Mouse (Mus musculus) frontal cortex, postnatal 36 days (tissue): ENCODE data around the gene Srr.
A peak's percentile ranks its signal among the peaks of the same experiment; 100 is the strongest.

Experiments
- DNase-seq, 2 experiments: peaks; one replicate each; pipeline ENCODE4 v3.0.0; 2022; ENCODE audit warnings: low spot score in 2 of 2

Srr gene

DNA sequence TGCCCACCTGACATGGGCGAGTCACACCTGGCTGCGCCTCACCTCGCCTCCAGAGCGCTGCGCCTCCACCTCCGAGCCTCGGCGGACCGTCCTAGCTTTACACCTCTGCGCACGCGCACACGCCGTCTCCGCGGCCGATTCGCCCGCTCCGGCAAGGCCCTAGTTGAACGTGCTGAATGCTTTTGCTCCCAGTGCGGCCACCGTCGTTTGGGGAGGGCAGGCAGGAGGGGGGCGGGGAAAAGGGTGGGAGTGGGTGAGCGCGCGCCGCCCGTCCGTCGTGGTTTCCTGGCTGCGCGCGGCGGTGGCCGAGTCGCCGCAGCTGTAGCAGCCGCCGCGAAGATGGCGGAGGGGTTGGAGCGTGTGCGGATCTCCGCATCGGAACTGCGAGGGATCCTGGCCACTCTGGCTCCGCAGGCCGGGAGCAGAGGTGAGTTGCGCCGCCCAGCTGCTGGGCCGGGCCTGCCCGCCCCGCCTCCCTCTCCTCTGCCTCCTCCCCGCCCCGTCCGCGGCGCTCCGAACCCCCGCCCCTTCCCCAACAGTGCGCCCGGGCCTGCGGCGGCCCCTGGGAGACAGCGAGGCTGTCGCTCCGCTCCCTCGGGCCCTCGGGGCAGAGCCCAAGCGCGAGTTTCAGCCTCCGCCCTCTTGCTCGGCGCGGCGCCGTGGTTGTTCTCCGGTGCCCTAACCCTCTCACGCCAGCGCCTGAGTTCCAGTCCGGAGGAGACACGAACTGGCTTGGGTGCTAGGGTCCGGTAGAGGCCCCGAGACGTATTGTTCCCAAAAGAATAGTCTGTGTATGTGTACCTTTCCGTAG lies at the start of gene Srr, which contains the start of gene Smg6:
Gene Srr, minus strand, starts transcription at position 372 of the 811 bp plus-strand sequence.
Gene Smg6, plus strand, starts transcription at position 247 of the 811 bp plus-strand sequence.
- peak; percentile 90 to 91 for DNase-seq

GRCm38 (mm10) chr11:74974615-74975014 lies 48.9 kb upstream of the Srr start:
- no peak for DNase-seq

DNA sequence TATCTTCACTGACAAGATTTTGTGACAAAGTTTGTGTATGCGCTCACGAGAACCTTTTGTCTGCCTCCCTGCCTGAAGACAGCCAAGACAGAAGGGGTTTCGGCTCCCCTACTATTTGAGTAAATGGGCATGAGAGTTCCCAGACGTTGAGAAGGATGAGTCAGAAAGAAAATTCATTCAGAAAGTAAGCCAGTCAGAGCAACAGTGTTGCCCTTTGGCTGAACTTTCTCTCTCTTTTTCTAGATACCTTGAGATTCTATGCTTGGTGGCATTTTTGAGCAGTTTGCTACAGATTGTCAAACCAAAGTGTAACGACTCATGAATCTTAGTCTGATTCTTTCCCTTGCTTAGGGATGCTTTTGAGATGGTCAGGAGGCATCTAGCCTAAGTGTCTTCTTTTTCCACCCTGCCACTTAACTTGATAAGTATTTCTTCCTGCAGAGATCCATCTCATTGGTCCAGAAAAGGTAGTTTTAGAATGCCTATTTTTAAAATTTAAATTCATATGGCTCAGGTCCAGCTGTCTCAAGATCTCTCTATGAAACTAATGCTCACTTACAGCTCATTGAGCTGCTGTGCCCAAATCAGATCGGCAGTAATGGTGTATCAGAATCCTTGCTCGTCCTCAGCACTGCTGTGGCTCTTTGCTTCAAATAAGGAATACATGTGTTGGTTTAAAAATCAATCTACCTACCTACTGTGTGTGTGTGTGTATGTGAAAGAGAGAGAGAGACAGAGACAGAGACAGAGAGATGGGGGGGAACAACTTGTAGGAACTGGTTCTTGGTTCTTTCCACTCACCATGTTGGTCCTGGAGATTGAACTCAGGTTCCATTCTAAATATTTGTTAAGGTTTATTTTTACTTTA lies 47.8 kb upstream of the Srr start:
- no peak for DNase-seq

- DNase-seq: no peak
These were observed 39.8 kb upstream of the Srr start for GRCm38 (mm10) chr11:74965516-74965915.

- peak in 1 of 2 experiments; percentile 7 for DNase-seq
These were observed 37.2 kb upstream of the Srr start for GRCm38 (mm10) chr11:74962846-74963407.

- no peak for DNase-seq
These were observed 36.2 kb upstream of the Srr start for GRCm38 (mm10) chr11:74961953-74962352.

GRCm38 (mm10) chr11:74960031-74960551 lies 34.3 kb upstream of the Srr start:
- DNase-seq: no peak

GRCm38 (mm10) chr11:74959501-74959900 lies 33.8 kb upstream of the Srr start:
- no peak for DNase-seq

DNA sequence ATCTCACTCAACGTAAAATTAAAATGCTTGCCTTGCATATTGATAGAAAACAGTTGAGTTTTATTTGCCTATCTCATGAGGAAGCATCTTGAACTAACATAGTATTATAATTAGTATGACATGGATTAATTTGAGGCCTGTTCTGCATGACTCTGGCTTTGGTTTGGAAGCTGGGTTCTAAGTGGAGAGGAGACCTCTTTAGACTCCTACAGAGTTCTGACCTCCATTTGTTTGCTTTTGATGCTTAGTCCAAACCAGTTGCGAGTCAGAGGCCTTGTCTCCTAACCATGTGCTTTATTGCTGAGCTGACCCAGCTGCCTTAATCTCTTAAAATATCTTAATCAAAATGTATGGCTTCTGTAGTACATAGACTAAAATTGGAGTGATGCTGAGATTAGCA lies 31.9 kb upstream of the Srr start:
- DNase-seq: no peak

- no peak for DNase-seq
These were observed 30.3 kb upstream of the Srr start for GRCm38 (mm10) chr11:74956006-74956405.

DNA sequence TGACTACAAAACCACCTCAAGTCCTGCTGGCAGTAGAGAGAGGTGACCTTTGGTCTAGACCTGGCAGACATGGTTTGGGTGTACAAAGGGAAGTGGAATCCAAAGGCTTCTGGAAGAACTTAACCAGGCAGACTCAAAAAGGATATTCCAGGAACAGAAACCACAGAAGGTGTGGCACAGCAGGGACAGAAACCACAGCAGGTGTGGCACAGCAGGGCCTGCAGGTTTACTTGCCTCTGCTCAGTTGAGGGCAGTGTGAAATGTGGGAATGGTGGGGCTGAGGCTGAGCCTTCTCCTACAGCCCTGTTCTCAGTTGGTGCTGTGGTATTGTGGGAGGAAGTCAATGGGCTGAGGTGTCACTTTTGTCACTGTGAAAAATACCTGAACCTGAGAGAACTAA lies 29.2 kb upstream of the Srr start:
- no peak for DNase-seq

DNA sequence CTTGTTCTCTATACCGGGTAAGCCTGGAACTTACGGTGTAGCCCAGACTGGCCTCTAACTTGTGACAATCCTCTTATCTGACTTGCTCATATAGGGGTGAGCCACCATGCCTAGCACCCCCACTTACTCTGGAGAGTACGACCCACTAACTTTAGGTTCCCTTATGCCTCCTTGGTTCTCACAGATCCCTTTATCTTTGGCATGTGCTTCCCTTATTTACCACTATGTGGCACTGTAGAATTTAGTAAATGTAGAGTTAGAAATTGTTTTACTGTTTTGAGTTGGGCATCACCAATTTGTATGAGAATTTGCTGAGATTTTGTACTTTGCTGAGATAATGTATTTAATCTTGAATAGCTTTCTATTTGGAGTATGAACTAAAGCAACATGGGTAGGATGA lies 20.6 kb upstream of the Srr start:
- peak in 1 of 2 experiments; percentile 25 for DNase-seq

DNA sequence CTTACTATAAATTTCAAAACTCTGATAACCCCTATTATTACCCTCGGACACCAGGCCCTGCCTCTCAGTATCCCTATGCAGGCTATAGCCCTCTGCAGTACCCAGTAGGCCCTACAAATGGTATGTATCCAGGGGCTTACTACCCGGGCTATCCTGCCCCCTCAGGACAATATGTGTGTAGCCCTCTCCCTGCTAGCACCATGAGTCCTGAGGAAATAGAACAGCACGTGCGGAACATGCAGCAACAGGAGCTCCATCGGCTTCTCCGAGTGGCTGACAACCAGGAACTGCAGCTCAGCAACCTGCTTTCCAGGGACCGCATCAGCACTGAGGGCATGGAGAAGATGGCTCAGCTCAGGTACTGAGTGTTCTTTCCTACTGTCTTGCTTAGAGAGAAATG lies 4.6 kb upstream of the Srr start:
- DNase-seq: no peak

DNA sequence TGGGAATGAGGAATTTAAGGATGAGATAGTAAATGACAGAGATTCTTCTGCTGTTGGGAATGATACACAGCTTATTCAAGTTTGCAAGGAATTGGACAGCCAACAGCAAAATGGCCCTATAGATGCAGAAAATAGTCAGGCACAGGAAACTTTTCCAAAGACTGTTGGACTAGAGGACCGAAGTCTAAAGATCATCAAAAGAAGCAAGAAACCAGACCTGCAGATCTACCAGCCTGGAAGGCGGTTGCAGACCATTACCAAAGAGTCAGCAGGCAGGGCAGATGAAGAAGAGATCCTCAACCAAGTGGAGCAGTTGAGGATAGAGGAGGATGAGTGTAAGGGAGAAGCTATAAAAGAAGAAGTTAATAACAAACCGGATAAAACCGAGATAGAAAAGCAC lies 3.4 kb upstream of the Srr start:
- no peak for DNase-seq

- no peak for DNase-seq
These were observed 1.5 kb upstream of the Srr start for GRCm38 (mm10) chr11:74927236-74927725.

GRCm38 (mm10) chr11:74926388-74927005 lies 749 bp upstream of the Srr start:
- no peak for DNase-seq

DNA sequence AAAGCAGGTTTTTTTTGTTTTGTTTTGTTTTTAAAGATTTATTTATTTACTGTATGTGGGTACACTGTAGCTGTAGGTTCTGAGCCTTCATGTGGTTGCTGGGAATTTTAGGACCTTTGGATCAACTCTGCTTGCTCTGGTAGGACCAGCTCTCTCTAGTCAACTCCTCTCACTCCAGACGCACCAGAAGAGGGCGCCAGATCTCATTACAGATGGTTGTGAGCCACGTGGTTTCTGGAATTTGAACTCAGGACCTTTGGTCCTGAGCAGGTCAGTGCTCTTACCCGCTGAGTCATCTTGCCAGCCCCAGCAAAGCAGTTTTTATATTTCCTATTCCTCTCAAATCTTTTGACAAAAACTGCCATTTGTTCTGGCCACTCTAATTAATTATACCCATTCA lies 1.6 kb downstream of the Srr start:
- DNase-seq: no peak

DNA sequence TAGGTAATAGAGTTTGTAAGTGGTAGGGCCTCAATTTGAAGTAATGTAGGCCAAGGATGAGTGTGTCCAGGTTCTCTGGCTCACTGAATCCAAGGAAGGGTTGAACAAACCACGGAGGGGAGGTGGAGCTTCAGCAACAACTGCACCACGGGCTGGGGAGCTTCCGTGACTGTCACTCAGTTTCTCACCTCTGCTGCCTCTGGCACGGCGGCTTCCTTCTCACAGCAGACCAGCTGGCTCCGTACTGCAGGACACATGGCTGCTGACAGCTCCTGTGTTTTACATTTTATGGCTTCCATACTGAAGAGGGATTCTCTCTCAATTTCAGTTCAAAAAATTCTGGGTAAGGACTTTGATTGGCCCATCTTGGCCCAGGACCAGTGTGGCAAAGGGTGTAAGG lies 6.5 kb downstream of the Srr start:
- peak in 1 of 2 experiments; percentile 56 for DNase-seq

GRCm38 (mm10) chr11:74912492-74912891 lies 13.3 kb downstream of the Srr start:
- DNase-seq: no peak

DNA sequence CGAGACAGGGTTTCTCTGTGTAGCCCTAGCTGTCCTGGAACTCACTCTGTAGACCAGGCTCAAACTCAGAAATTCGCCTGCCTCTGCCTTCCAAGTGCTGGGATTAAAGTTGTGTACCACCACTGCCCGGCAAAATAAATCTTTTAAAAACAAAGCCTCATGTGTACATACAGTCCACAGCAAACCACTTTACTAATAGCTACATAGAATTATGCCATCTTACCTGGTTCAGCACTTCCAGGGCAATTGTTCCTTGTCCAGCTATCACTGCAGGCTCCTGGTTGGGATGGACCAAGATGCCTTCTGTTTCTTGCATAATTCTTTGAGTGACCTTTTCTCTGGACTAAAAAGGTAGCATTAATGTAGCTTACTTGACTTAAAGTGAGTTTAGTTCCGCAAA lies 15.8 kb downstream of the Srr start:
- no peak for DNase-seq

GRCm38 (mm10) chr11:74908618-74909399 lies 16.9 kb downstream of the Srr start:
- DNase-seq: no peak
